Mouse (Mus musculus) kidney, embryonic 14.5 days (tissue): ENCODE measurements around the gene Tmem262. TPM values are rescaled to one million over a fixed set of nuclear protein-coding genes. Genes with fewer than 3 reads are reported as not detected.

ENCODE experiments used
- ATAC-seq: fragments of 200-750 bp; cut with Nextera tagmentation; 2 replicates; pipeline ENCODE4 v1.8.0; 2017; ENCODE audit warnings: moderate number of reproducible peaks, mild to moderate bottlenecking, moderate TSS enrichment, moderate library complexity; ENCODE audit not compliant: low FRiP score, low TSS enrichment
- H3K27ac ChIP-seq: fragments of 300-500 bp; sonication (generic); 2 replicates; pipeline ENCODE4 v1.5.1; 2014; ENCODE audit warnings: low read depth, mild to moderate bottlenecking, low read length, moderate library complexity, mixed read lengths
- H3K27me3 ChIP-seq: fragments of 300-500 bp; sonication (generic); 2 replicates; pipeline ENCODE4 v1.6.1; 2014; ENCODE audit warnings: mild to moderate bottlenecking, low read length; ENCODE audit not compliant: control insufficient read depth, insufficient read depth
- H3K36me3 ChIP-seq: fragments of 300-500 bp; sonication (generic); 2 replicates; pipeline ENCODE4 v1.6.1; 2014; ENCODE audit warnings: low read length, mixed read lengths; ENCODE audit not compliant: control insufficient read depth, insufficient read depth
- H3K4me1 ChIP-seq: fragments of 300-500 bp; sonication (generic); 2 replicates; pipeline ENCODE4 v1.6.1; 2014; ENCODE audit warnings: low read length, mixed read lengths; ENCODE audit not compliant: control insufficient read depth, insufficient read depth
- H3K4me2 ChIP-seq: fragments of 300-500 bp; sonication (generic); replicated peaks from 2 replicates; pipeline ENCODE4 v1.6.1; 2014; ENCODE audit warnings: low read depth, mild to moderate bottlenecking, low read length
- H3K4me3 ChIP-seq: fragments of 300-500 bp; sonication (generic); 2 replicates; pipeline ENCODE4 v1.5.1; 2014; ENCODE audit warnings: mild to moderate bottlenecking, low read length
- H3K9ac ChIP-seq: fragments of 300-500 bp; sonication (generic); 2 replicates; pipeline ENCODE4 v1.6.1; 2014; ENCODE audit warnings: low read depth, mild to moderate bottlenecking, low read length, moderate library complexity
- H3K9me3 ChIP-seq: fragments of 300-500 bp; sonication (generic); 2 replicates; pipeline ENCODE4 v1.6.1; 2016; ENCODE audit warnings: low read length; ENCODE audit not compliant: control insufficient read depth
- WGBS: fragments of 180-500 bp; shearing (Covaris S2); extraction: QIAGEN DNeasy Blood & Tissue Kit; methylation state at CpG from one replicate; pipeline ENCODE4 v1.1.7; 2014; 5-methylcytosine and 5-hydroxymethylcytosine counted together
- polyA plus RNA-seq: library from polyadenylated mRNA; unstranded; fragments of >200 nt; fragmentation: Nextera tagmentation; extraction: Ambion mirVana; gene quantifications from 2 replicates; pipeline ENCODE4 v1.2.1, GENCODE M21; 2014

Gene Tmem262
- polyA plus RNA-seq, 1 experiment from 2014 or later = not detected

DNA sequence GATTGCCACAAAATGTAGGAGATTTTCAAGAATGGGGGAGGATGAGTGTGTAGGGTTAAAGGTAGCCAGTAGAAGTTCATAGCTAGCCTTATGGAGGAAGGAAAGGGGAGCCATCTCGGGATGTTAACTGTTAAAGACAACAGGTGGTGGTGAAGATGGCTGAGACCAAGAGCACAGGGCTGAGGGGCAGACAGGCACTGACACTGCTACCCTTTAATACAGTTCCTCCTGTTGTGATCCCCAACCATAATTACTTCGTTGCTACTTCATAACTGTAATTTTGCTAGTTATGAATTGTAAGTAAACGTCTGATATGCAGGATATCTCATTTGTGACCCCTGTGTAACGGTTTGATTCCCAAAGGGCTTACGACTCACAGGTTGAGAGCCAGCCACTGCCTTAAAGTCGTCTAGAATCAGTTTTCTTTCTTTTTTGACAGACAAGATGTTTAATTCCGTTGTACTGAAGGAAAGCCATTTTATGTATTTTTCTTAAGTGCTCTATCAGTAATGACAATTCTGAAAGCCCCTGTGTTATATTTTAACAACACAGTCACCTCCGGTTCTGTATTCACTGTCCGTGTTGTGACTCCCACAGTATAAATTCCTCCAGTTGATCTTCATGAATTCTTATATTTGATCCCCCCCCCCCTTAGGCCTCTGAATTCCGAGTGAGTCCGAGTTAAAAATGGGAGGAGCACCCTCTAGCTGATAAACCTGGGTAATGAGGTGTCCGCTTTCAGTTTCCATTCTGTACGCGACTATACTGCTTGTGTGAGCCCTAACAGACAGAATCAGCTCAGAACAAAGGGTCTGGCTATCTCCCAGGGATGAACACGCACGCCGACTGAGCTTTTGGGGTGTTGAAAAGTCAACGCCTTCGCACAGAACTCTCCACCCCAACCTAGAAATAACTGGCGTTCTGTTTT, 34.2 kb upstream of the Tmem262 start:
- ATAC-seq = peak; percentile 53
- peak overlapping the region; percentile 99 for H3K27ac ChIP-seq
- peak overlapping the region; percentile 89 for H3K9ac ChIP-seq
- no peaks in the 10 kb centered on the region for H3K9me3 ChIP-seq
- peak overlapping the region; percentile 93 for H3K4me2 ChIP-seq
- peaks cover 12% of the 10 kb centered on the region for H3K4me1 ChIP-seq
- H3K4me3 ChIP-seq = peak overlapping the region; percentile 95
- 17% methylated on average over 20 of the region's 20 CpGs for WGBS
- H3K27me3 ChIP-seq = no peaks in the 10 kb centered on the region
- H3K36me3 ChIP-seq = peaks cover 28% of the 10 kb centered on the region

DNA sequence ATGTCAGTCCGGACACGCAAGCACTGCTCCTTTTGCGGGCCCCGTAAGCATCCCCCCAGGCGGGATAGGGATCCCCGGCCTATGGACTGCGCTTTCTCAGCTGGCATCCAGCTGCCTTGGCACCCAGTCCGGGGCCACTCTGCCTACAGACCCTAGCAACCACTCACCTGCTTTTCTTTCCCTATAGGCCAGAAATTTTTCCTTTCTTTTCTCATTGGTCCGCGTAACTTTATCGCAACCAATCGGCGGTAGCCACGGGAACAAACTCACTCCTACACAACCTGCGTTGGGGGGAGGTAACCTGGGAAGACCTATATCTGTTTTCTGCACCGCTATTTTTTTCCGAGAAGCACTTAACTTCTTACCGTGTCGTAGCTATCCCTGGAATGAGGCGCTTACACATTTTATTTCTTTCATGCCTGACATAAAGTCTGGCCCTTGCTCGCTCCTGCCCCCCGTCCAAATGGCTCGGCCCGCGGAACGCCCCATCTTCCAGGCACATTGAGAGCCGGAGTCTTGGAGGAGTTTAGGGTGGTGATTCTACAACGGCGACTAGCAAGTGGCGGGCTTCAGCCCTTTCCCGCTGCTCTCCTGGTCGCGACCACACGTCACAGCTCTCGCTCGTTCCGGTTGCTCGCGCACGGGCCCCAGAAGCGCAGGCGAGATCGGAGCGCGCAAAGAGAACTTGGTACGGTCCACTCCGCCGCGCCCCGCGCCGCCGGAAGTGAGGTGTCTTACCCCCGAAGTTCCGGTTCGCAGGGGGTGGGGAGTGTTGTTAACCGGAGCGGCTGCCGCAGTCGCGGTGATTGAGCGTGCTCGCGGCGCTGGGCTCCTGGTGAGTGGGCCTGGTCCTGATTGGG, 33.3 kb upstream of the Tmem262 start, which contains the start of gene Syvn1:
Gene Syvn1, plus strand, starts transcription at position 283 of the 860 bp plus-strand sequence.
- peak within 1 kb of the TSS; percentile 93 for H3K4me2 ChIP-seq
- peak within 1 kb of the TSS; percentile 89 for H3K9ac ChIP-seq
- under 1% methylated on average over 65 of the region's 65 CpGs for WGBS

DNA sequence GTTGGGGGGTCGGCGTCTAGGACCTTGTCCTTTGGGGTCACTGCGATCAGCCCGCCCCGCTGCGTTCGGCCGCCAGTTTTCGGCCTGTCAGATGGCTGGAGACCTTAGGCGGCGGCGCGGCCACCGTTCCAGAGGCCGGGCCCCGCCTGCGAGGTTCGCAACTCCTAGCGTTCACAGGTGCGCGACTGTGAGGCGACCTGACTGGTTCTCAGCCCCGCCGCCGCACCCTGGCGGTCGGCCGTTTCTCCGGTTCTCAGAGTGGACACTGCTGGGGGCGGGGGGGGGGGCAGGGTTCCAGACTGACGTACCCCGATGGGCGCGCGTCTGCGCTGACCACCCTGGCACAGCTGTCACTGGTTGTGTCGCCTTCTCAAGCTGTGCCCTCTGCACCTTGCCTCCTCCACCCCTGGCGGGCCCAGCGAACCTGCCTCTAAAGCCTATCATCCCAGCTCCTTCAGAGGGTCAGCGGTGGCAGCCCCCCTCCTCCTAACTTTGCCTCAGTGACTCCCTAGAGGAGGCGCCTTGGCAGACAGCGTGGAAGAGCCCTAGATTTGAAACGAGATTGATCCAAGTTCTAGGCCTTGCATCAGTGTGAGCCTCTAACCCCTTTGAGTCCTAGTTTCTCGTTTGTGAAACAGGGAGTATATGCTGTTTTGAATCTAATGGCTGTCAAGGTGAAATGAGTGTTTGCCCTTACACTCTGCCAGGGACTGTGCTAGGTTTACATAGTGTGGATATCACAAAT, 32.5 kb upstream of the Tmem262 start:
- H3K27ac ChIP-seq = peak overlapping the region; percentile 99
- no peaks in the 10 kb centered on the region for H3K27me3 ChIP-seq
- ATAC-seq = peak; percentile 34
- no peaks in the 10 kb centered on the region for H3K9me3 ChIP-seq
- H3K36me3 ChIP-seq = peaks cover 45% of the 10 kb centered on the region
- peak overlapping the region; percentile 93 for H3K4me2 ChIP-seq
- peak overlapping the region; percentile 95 for H3K4me3 ChIP-seq
- H3K4me1 ChIP-seq = peaks cover 9% of the 10 kb centered on the region
- H3K9ac ChIP-seq = peak overlapping the region; percentile 89
- under 1% methylated on average over 31 of the region's 44 CpGs for WGBS

More for the DNA sequence above, 33.3 kb upstream of the Tmem262 start, which contains the start of gene Syvn1:
- peaks cover 37% of the 10 kb centered on the region for H3K36me3 ChIP-seq
- H3K9me3 ChIP-seq = no peaks in the 10 kb centered on the region
- peak within 1 kb of the TSS; percentile 95 for H3K4me3 ChIP-seq
- peaks cover 12% of the 10 kb centered on the region for H3K4me1 ChIP-seq
- H3K27ac ChIP-seq = peak within 1 kb of the TSS; percentile 99
- no peaks in the 10 kb centered on the region for H3K27me3 ChIP-seq
- peak; percentile 85 for ATAC-seq

DNA sequence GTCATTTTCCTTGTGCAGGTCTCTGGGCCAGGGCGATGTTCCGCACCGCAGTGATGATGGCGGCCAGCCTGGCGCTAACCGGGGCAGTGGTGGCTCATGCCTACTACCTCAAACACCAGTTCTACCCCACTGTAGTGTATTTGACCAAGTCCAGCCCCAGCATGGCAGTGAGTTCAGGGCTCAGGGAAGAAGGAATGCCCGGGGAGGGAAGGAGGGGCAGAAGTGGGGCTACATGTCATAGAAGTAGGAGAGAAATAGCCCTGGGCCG, 32.0 kb upstream of the Tmem262 start:
- ATAC-seq = no peak
- Histone ChIP-seq H3K27me3 (no peaks in the 10 kb centered on the region), H3K27ac (no peak overlapping the region), H3K4me1 (peaks cover 9% of the 10 kb centered on the region), H3K9me3 (no peaks in the 10 kb centered on the region), H3K4me2 (peak overlapping the region; percentile 93), H3K36me3 (peaks cover 50% of the 10 kb centered on the region), H3K4me3 (peak overlapping the region; percentile 95), H3K9ac (peak overlapping the region; percentile 89; the same call in 1 of the 2 replicates)
- 87% methylated on average over 8 of the region's 8 CpGs for WGBS

DNA sequence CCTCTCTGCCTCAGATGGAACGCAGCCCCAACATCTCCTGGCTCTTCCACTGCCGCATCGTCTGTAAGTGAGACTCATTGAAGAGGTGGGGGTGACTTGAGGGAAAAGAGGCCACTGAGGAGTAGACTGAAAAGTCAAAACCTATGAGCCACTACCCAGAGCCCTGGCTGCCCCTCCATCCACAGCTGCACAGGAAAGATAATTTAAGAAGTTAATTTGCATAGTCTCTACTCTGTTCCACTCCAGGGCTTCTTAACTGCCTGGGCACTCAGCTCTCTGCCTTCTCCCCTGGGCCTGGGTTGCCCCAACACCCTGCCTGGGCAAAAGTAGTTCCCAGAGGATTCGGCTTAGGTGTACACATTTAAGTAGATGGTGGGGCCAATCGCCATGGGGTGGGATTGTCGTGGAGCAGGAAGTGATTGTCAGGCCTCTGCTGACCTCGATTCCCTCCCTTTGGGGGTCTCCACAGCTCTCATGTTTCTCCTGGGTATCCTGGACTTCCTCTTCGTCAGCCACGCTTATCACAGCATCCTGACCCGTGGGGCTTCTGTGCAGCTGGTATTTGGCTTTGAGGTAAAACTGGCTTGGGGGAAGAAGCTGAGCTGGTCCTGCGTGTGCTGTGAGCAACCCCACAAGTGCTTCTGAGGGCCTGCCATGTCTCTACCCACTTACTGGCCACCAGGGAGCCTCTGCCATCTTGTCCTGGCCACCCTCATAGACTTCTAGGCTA, 31.0 kb upstream of the Tmem262 start:
- Histone ChIP-seq H3K9me3 (no peaks in the 10 kb centered on the region), H3K36me3 (peaks cover 60% of the 10 kb centered on the region), H3K27ac (no peak overlapping the region), H3K9ac (no peak overlapping the region), H3K4me2 (no peak overlapping the region), H3K4me3 (no peak overlapping the region), H3K27me3 (no peaks in the 10 kb centered on the region), H3K4me1 (peaks cover 9% of the 10 kb centered on the region)
- no peak for ATAC-seq
- 87% methylated on average over 11 of the region's 11 CpGs for WGBS

DNA sequence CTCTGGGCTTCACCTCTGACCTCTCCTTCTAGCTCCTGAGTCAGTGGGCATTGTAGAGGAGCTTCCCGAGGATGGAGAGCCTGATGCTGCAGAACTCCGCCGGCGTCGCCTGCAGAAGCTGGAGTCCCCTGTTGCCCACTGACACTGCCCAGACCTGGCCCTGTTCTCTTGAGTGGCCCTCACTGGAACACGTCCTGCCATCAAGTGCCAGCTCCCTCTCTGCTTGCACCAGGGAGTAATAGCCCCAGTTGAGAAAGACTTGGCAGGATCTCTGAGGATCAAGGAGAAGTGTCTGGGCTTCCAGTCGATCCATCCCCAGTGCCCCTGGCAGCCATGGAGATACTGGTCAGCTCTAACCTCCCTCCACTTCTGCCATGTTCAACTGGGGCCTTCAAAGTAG, 27.3 kb upstream of the Tmem262 start:
- peaks cover 14% of the 10 kb centered on the region for H3K4me1 ChIP-seq
- no peak overlapping the region for H3K27ac ChIP-seq
- H3K9me3 ChIP-seq = no peaks in the 10 kb centered on the region
- peaks cover 85% of the 10 kb centered on the region for H3K36me3 ChIP-seq
- no peak overlapping the region for H3K9ac ChIP-seq
- H3K27me3 ChIP-seq = no peaks in the 10 kb centered on the region
- H3K4me3 ChIP-seq = no peak overlapping the region
- 87% methylated on average over 7 of the region's 7 CpGs for WGBS
- H3K4me2 ChIP-seq = no peak overlapping the region
- no peak for ATAC-seq

DNA sequence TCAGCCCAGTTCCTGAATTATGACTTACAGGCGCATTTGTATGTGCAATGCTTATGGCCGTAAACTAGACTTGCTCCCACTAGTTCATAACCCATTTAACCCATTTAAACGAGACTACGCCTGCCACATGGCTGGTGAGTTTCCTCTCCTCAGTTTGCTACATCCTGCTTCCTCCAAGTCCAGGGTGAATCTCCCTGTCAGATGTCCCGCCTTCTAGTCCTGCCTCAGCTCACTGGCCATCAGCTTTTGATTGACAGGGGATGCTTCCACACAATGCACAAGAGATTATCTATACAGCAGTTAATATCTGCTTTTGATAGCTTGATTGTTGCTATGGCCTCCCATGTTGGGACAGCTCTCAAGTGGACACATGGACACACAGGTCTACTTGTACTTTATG, 25.5 kb upstream of the Tmem262 start:
- Histone ChIP-seq H3K4me2 (no peak overlapping the region), H3K36me3 (peaks cover 77% of the 10 kb centered on the region), H3K27me3 (no peaks in the 10 kb centered on the region), H3K9me3 (no peaks in the 10 kb centered on the region), H3K9ac (no peak overlapping the region), H3K4me1 (peaks cover 6% of the 10 kb centered on the region; the same call in 1 of the 2 replicates), H3K4me3 (no peak overlapping the region), H3K27ac (no peak overlapping the region)
- no peak for ATAC-seq
- WGBS = 84% methylated on average over 5 of the region's 5 CpGs

DNA sequence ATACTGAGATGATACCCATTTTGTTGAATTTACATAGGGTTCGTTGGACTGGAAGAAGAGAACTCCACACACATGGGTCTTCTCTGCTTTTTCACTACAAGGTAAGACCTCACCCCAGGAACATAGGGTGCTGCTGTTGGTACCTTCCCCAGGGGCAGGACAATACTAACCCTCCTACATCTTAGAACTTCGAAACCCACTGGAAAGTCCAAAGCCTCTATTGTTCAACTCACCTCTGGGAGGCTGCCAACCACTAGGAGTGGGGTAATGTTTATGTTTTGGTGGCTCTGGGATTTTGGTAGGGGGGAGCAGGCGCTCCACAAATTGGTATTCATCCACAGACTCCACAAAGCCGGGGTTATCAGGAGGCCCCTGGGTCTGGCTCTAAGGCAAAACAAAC, 23.1 kb upstream of the Tmem262 start:
- Histone ChIP-seq H3K36me3 (peaks cover 59% of the 10 kb centered on the region), H3K4me1 (peaks cover 6% of the 10 kb centered on the region; the same call in 1 of the 2 replicates), H3K4me2 (peak overlapping the region; percentile 69), H3K27ac (no peak overlapping the region), H3K9ac (peak overlapping the region; percentile 88; the same call in 1 of the 2 replicates), H3K9me3 (no peaks in the 10 kb centered on the region), H3K27me3 (no peaks in the 10 kb centered on the region), H3K4me3 (peak overlapping the region; percentile 82)
- ATAC-seq = no peak
- 67% methylated on average over 4 of the region's 4 CpGs for WGBS
